Mouse (Mus musculus) neural tube, embryonic 13.5 days (tissue): Measurements from ENCODE around the gene Gm128. TPM values are rescaled to one million over a fixed set of nuclear protein-coding genes. Genes with fewer than 3 reads are reported as not detected.

Source experiments
- ATAC-seq: fragments of 200-750 bp; cut with Nextera tagmentation; 2 replicates; pipeline ENCODE4 v1.8.0; 2017; ENCODE audit warnings: low read depth, mild to moderate bottlenecking, moderate TSS enrichment, moderate library complexity
- H3K27ac ChIP-seq: fragments of 300-500 bp; sonication (generic); replicated peaks from 2 replicates; pipeline ENCODE4 v1.5.1; 2015; ENCODE audit warnings: moderate library complexity, mild to moderate bottlenecking, inconsistent platforms
- H3K27me3 ChIP-seq: fragments of 300-500 bp; sonication (generic); 2 replicates; pipeline ENCODE4 v1.6.1; 2015; ENCODE audit warnings: mild to moderate bottlenecking, inconsistent platforms
- H3K36me3 ChIP-seq: fragments of 300-500 bp; sonication (generic); 2 replicates; pipeline ENCODE4 v1.6.1; 2015; ENCODE audit warnings: mild to moderate bottlenecking, inconsistent platforms
- H3K4me1 ChIP-seq: fragments of 300-500 bp; sonication (generic); replicated peaks from 2 replicates; pipeline ENCODE4 v1.6.1; 2015; ENCODE audit warnings: inconsistent platforms
- H3K4me2 ChIP-seq: fragments of 300-500 bp; sonication (generic); 2 replicates; pipeline ENCODE4 v1.6.1; 2015; ENCODE audit warnings: inconsistent platforms, mild to moderate bottlenecking, moderate library complexity
- H3K4me3 ChIP-seq: fragments of 300-500 bp; sonication (generic); 2 replicates; pipeline ENCODE4 v1.5.1; 2015; ENCODE audit warnings: mild to moderate bottlenecking, inconsistent platforms
- H3K9ac ChIP-seq: fragments of 300-500 bp; sonication (generic); 2 replicates; pipeline ENCODE4 v1.6.1; 2015; ENCODE audit warnings: moderate library complexity, mild to moderate bottlenecking, inconsistent platforms
- H3K9me3 ChIP-seq: fragments of 300-500 bp; sonication (generic); 2 replicates; pipeline ENCODE4 v1.6.1; 2016; ENCODE audit warnings: inconsistent platforms
- WGBS: fragments of 180-500 bp; shearing (Covaris S2); methylation state at CpG from one replicate; pipeline ENCODE4 v1.1.7; 2015; 5-methylcytosine and 5-hydroxymethylcytosine counted together
- polyA plus RNA-seq: library from polyadenylated mRNA; unstranded; fragments of >200 nt; fragmentation: Nextera tagmentation; extraction: Ambion mirVana; gene quantifications from 2 replicates; pipeline ENCODE4 v1.2.1, GENCODE M21; 2015

Gene Gm128
- polyA plus RNA-seq, 1 experiment from 2014 or later: 0.15 TPM

DNA sequence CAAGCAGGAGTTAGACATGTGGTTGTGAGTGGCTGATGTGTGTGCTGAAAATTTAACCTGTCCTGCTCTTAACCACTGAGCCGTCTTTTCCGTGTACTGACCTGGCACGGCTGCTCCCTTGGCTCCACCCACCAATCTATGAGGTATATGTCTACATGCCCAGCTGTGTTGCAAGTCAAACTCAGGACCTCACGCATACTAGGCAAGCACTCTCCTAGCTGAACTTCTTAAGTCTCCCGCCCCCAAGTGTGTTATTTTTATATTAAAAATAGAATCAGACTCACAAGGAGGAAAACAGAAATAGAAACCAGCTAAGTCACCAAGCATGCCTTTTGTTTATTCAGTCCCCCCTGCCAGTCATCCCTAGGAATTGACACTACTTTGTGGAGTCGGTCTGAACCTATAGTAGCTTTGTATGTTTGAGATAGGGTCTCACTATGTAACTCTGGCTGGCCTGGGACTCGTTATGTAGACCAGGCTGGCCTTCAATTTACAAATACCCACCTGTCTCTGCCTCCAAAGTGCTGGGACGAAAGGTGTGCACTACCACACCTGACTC, 3.8 kb downstream of the Gm128 start:
- H3K9ac ChIP-seq: no peak overlapping the region
- no peak overlapping the region for H3K4me2 ChIP-seq
- peaks cover 65% of the 10 kb centered on the region for H3K36me3 ChIP-seq
- H3K4me3 ChIP-seq: no peak overlapping the region
- ATAC-seq: no peak
- H3K9me3 ChIP-seq: no peaks in the 10 kb centered on the region
- 87% methylated on average over 8 of the region's 8 CpGs for WGBS
- peaks cover 6% of the 10 kb centered on the region; the same call in 1 of the 2 replicates for H3K4me1 ChIP-seq
- H3K27ac ChIP-seq: no peak overlapping the region
- H3K27me3 ChIP-seq: no peaks in the 10 kb centered on the region

DNA sequence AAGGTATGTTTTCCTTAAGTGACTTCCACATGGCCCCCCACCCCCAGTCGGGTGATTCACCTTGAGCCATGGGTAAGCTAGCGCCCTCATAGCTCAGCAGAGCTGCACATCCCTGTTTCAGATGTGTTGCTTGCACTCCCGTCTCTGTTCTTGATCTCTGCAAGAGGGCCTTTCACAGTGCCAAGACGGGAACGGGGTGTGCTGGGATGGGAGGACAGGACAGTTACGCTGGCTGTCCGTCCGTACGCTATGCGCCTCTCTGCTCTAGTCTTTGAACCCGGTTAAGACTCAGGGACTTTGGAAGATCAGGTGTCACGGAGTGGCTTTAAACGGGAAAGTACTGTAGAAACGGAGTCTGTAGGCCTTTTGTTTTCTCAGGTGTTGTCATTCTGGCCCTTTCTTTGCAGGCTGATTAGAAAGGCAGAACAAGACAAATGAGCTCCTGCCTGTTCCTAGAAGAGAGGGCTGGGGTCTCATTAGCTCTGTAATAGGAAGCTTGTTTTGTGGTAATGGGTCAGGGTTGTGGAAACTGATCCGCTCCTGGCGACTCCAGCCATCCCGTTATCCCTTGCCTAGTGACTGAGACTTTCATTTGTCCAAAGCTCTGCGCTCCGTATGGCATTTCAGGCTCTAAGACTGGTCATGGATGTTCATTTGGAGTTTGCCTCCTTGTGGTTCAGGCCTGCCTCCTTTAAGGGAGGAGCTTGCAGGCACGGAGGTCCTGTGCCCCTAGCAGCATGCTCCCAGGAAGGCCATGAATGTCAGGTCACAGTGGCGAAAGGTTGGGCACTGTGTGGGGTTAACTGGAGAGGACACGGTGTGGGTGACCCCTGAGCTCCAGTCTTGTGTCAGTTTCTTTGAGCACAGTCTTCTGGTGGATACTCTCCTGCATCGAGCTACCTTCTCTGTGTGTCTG, 5.8 kb downstream of the Gm128 start:
- H3K4me3 ChIP-seq: no peak overlapping the region
- no peak overlapping the region for H3K9ac ChIP-seq
- ATAC-seq: no peak
- no peaks in the 10 kb centered on the region for H3K27me3 ChIP-seq
- H3K27ac ChIP-seq: no peak overlapping the region
- no peaks in the 10 kb centered on the region for H3K9me3 ChIP-seq
- WGBS: 80% methylated on average over 23 of the region's 23 CpGs
- H3K36me3 ChIP-seq: peaks cover 77% of the 10 kb centered on the region
- no peak overlapping the region for H3K4me2 ChIP-seq
- peaks cover 22% of the 10 kb centered on the region for H3K4me1 ChIP-seq

DNA sequence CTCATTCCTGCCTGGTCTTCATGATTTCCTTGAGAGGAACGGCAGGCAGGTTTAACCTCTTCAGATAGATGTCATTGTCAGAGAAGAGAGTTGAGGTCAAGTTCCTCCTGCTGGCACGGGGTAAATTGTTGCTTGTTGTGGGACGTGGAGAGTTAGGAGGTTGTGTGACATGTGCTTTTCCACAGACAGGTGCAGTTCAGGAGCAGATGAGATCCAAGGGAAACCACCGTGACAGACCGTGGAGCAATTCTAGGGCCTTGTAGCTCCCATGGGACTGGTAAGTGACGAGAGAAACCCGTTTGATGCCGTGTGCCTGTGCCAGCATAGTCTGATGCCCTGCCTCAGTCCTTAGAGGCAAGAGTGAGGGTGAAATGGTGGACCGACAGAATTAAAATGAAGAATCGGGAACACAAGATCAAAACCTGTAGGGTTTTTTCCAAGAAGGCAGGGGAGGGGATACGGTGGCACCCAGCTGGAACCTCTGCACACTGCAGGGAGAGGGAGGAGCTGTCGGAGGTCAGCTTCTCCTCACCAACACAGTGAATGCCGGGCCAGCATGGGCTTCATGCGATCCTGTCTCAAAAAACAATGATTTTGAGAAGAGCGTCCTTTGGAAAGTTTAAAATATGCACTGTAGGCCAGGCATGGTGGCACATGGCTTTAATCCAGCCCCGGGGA, 8.0 kb downstream of the Gm128 start:
- WGBS: 73% methylated on average over 16 of the region's 16 CpGs
- Histone ChIP-seq H3K27ac (no peak overlapping the region), H3K4me1 (peaks cover 37% of the 10 kb centered on the region), H3K9me3 (no peaks in the 10 kb centered on the region), H3K9ac (no peak overlapping the region), H3K27me3 (no peaks in the 10 kb centered on the region), H3K4me2 (no peak overlapping the region), H3K4me3 (no peak overlapping the region), H3K36me3 (peaks cover 71% of the 10 kb centered on the region)
- no peak for ATAC-seq

GRCm38 (mm10) chr3:95232771-95233170, 8.6 kb downstream of the Gm128 start:
- Histone ChIP-seq H3K4me3 (no peak overlapping the region), H3K27me3 (no peaks in the 10 kb centered on the region), H3K36me3 (peaks cover 65% of the 10 kb centered on the region), H3K9me3 (no peaks in the 10 kb centered on the region), H3K27ac (no peak overlapping the region), H3K9ac (no peak overlapping the region), H3K4me1 (peaks cover 37% of the 10 kb centered on the region), H3K4me2 (no peak overlapping the region)
- no peak for ATAC-seq
- 88% methylated on average over 7 of the region's 7 CpGs for WGBS

DNA sequence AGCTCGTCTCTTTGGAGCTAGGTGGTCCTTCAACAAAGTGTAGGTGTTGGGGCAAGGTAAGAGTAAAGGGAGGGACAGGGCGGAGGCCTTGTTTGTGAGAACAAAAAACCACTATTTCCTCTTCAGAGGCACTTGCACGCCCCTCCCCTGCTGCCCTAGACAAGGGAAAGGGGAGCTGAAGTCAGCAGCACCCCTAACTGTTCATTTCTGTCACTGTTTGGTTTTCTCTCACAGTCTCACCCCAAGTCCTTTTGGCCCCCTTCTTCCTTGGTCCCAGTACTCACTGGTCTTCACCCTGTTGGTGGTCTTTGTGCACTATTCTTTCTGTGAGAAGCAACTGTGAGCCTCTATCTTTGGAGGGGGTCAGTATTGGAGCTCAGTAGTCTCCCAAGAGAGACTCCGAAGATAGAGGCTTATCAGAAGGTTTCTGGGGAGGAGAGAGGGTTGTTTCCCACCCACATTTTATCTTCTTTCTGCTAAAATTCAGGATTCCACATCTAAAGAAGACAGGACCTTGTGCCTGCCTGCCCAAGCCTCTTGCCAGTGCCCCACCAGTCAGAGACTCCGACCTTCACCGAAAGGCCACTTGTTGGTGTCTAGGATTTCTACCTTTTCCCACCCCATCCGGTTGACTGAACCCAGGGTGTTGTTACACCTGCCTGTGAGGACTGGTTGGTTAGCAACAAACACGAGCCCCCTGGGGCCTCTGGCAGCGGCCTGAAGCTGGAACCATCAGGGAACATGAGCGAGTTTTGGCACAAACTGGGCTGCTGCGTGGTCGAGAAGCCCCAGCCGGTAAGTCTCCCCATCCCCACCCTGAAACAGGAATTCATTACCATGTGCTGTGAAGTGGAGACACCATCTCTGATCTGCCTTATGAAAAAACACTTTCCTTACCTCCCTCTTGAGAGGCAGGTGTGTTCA, 9.8 kb downstream of the Gm128 start, which contains the start of gene Mllt11:
Gene Mllt11 (minus strand): TSS at position 874 of the 924 bp plus-strand sequence.
- Histone ChIP-seq H3K27me3 (no peaks in the 10 kb centered on the region), H3K9ac (peak within 1 kb of the TSS; percentile 95), H3K4me1 (peaks cover 45% of the 10 kb centered on the region), H3K4me3 (peak within 1 kb of the TSS; percentile 90), H3K27ac (peak within 1 kb of the TSS; percentile 97), H3K4me2 (peak within 1 kb of the TSS; percentile 76), H3K36me3 (peaks cover 52% of the 10 kb centered on the region), H3K9me3 (no peaks in the 10 kb centered on the region)
- 78% methylated on average over 13 of the region's 13 CpGs for WGBS
- no peak for ATAC-seq

DNA sequence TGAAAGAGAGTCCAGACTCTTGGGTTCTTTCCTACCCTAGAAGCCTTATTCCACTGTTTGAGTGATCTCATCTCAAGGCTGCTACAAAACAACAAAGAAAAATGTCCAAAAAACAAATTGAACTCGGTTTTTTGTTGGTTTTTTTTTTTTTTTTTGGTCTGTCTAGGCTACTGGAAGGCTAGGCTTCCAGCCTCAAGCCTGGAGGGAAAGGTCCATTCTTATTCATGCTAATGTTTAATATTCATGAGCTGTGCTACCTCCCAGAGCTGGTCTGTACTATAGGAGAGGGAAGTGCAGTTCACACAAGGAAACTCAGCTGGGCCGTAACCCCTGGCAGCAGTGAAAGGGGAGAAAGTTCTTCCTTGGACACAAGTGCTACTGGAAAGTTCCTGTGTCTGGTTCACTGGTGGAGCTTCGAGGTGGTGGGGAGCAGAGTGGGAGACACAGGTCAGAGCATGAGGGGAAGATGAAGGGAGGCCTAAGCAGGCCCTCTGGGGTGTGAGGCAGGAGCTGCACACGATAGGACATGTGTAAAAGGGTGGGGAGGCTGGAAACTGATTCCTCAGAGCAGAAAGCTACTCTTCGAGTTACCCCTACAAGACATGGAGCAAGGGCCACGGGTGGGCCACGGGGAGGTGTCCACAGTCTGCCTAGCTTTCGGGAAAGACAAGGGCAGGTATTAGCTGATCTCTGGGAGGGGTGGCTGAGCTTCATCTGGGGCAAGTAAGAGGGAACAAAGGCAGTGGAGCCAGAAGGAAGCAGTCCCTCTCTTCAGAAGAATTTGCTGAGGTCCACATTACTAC, 10.7 kb downstream of the Gm128 start:
- Histone ChIP-seq H3K27ac (peak overlapping the region; percentile 97), H3K4me1 (peaks cover 54% of the 10 kb centered on the region), H3K9ac (peak overlapping the region; percentile 95), H3K4me3 (peak overlapping the region; percentile 90), H3K9me3 (no peaks in the 10 kb centered on the region), H3K36me3 (peaks cover 48% of the 10 kb centered on the region), H3K4me2 (peak overlapping the region; percentile 76), H3K27me3 (no peaks in the 10 kb centered on the region)
- 44% methylated on average over 8 of the region's 8 CpGs for WGBS
- ATAC-seq: no peak

DNA sequence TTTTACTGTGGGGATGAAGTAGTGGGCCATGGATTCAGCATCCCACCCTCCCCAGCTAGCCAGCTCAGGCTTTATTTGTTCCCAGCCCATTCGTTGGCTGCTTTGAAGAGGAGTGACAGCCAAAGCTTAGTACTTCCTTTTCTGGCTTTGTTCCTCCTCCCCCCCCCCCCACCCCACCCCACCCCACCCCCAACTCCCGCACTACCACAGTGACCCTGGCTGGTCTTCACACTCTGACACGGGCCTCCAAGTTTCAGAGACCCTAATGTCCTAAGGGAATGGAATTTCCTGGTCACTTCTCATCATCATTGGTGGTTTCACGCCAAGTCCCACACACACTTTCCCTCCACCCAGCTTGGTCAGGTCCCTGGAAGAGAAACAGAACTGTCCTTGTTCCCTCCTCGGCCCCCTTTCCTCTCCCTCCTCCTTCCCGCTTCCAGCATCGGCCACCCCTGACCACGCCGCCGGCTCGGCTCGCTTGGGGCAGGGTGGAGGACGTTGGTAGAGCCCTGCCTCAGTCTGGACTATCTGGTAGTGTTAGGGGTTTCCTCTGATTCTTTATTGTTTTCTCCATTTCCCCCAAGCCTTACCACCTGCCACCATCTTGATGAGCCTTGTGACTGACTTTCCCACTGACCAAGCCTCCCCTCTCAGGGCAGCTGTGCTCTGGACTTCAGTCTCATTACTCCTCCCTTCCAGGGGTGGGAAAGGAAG, 11.5 kb downstream of the Gm128 start:
- Histone ChIP-seq H3K4me2 (peak overlapping the region; percentile 76), H3K9ac (peak overlapping the region; percentile 95), H3K27ac (peak overlapping the region; percentile 97), H3K4me3 (peak overlapping the region; percentile 90), H3K4me1 (peaks cover 61% of the 10 kb centered on the region), H3K9me3 (no peaks in the 10 kb centered on the region), H3K27me3 (no peaks in the 10 kb centered on the region), H3K36me3 (peaks cover 48% of the 10 kb centered on the region)
- ATAC-seq: no peak
- 3% methylated on average over 13 of the region's 13 CpGs for WGBS

DNA sequence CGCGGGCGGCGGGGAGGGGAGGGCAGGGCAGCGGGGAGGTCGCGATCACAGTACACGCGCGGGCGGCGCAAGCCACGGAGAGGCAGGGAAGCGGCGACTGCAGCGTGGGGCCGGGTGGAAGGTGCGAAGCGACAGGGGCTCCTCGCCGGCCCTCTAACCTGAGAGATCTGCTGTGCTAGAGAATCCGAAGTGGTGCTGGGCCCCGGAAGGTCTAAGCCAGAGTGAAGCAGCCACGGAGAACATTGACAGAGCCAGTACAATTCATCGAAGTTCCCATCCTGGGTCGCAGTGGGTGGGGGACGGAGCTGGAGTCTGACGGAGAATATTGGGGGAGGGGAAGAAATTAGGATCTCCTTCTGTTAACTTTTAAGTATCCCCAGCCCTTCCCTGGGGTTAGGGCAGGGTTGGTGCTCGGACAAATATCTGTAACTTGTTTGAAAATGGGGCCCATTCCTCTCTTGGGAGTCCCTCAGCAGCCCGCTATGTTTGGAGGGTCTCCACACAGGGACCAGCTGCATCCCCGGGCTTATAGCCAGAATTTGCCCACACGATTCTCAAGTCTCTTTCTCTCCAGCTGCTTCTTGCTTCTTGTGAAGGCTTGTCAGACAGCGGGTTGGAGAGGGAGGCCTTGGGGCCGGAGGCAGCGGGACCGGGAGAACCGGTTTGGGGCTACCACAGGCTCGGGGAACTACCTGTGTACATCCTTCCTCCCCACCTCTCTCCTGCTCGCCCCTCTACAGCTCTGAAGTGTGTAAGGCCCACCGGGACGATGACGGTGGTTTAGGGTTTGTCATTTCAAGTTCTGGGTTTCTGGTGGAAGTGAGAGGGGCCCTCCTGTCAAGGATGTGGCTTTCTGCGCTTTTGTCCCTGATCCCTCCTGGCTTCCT, 12.3 kb downstream of the Gm128 start:
- WGBS: under 1% methylated on average over 41 of the region's 43 CpGs
- H3K4me2 ChIP-seq: peak overlapping the region; percentile 76
- H3K4me3 ChIP-seq: peak overlapping the region; percentile 90
- peak; percentile 4 for ATAC-seq
- H3K9ac ChIP-seq: peak overlapping the region; percentile 95
- peaks cover 45% of the 10 kb centered on the region for H3K36me3 ChIP-seq
- H3K9me3 ChIP-seq: no peaks in the 10 kb centered on the region
- H3K4me1 ChIP-seq: peaks cover 69% of the 10 kb centered on the region
- peak overlapping the region; percentile 97 for H3K27ac ChIP-seq
- H3K27me3 ChIP-seq: no peaks in the 10 kb centered on the region

DNA sequence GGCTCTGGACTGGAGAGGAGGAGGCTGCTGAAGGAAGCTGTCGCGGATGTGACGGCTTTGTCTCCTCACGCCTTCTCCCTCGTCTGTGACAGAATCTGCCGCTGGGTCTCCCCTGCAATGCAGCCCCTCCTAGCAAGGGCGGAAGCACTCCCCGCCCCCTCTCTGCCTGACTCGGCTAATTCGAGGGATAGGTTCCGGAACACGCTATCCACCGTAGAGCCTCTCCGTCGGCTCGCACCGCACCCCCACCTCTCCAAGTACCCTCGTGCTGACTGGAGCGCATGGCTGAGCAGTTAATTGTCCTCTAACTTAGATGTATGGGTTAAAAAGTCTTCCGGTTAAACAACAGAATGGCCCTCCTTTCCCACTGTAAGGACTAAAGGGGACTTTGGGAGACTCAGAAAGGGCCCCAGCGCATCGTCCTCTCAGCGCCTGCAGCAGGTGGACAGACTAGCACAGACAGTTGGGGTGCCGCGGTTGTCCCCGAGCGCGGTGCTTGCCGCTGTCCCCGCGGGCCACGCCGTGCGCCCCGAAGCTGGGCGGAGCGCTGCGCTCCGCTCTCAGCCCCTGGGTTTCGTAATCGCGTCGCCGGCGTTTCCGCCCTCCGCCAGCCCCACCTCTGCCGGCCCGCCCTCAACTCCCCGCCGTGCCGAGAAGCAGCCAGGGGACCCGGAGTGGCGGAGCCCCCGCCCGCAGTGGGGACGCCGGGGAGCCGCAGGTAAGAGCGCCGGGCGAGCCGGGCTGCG, 13.1 kb downstream of the Gm128 start, which contains the start of gene Cdc42se1:
Gene Cdc42se1 (plus strand): TSS at position 585 of the 746 bp plus-strand sequence.
- H3K4me2 ChIP-seq: peak within 1 kb of the TSS; percentile 76
- peak; percentile 94 for ATAC-seq
- H3K4me1 ChIP-seq: peaks cover 75% of the 10 kb centered on the region
- H3K27me3 ChIP-seq: no peaks in the 10 kb centered on the region
- peaks cover 45% of the 10 kb centered on the region for H3K36me3 ChIP-seq
- peak within 1 kb of the TSS; percentile 95 for H3K9ac ChIP-seq
- H3K27ac ChIP-seq: peak within 1 kb of the TSS; percentile 97
- WGBS: under 1% methylated on average over 51 of the region's 64 CpGs
- H3K4me3 ChIP-seq: peak within 1 kb of the TSS; percentile 90
- no peaks in the 10 kb centered on the region for H3K9me3 ChIP-seq
